7 mouse cellular contexts compared by ENCODE assay signal in the genomic region with DNA sequence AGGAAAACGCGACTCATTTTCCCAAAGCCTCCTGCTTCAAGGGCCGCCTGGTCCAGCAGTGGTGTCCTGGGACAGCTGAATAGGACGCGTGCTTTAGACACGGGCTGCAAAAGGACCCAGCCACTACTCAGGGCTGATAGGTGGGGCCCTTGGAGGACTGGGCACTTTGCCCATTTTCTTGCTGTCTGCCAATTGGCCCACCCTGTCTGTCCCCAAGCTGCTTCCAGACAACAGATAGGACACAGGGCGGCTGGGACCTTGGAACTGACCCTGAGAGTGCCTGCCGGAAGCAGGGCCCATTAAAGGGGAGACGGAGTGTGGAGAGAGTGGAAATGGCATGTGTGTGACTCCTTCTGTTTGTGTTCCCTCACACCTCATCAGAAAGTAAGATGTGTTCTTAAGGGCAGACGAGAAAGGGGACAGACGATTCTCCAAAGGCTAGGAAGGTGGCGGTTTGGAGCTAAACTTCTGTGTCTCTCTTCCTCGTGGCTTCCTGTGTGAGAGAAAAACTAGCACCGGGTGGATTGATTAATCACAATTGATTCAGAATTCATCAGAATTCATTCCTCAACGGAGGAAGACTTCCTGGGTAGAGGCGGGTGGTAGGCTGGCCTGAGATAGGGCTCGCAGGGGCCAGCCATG. TPM values are rescaled to one million over a fixed set of nuclear protein-coding genes. Genes with fewer than 3 reads are reported as not detected.
DNase-seq lines count a peak whose midpoint lies in the region; ATAC-seq and TF ChIP-seq lines count a peak whose summit lies in the region.

No protein-coding gene starts in this region.

- H3K4me1 ChIP-seq in hindbrain, embryonic 13.5 days (replicated peaks) = peaks cover 43% of the 10 kb centered on the region

- H3K4me3 ChIP-seq in hindbrain, embryonic 13.5 days = peak overlapping the region; percentile 87
- H3K4me3 ChIP-seq in left cerebral cortex, adult 2 months = peak overlapping the region; percentile 40

- 36% methylated on average over 17 of the region's 17 CpGs for WGBS in hindbrain, embryonic 13.5 days

- peak; percentile 93 for DNase-seq in adrenal gland, postnatal 14 days
- peak; percentile 30 to 31 for DNase-seq in cerebellum, postnatal 36 days
- DNase-seq in gastrocnemius, adult 18-20 months (ENCODE audit: low spot score) = peak; percentile 80
- DNase-seq in left cerebral cortex, adult 2 months (ENCODE audit: extremely low spot score in 1 of 2, low spot score in 2 of 2) = peak; percentile 37 to 41
- DNase-seq in lung, postnatal 36 days = peak; percentile 94
- peak; percentile 41 for DNase-seq in right cerebral cortex, adult 18-20 months

- peak overlapping the region; percentile 85 for H3K27ac ChIP-seq in hindbrain, embryonic 13.5 days
- peak overlapping the region; percentile 86 for H3K27ac ChIP-seq in left cerebral cortex, adult 2 months

- H3K9ac ChIP-seq in hindbrain, embryonic 13.5 days = peak overlapping the region; percentile 63

- intact Hi-C loops in left cerebral cortex, adult 2 months (cut with DNase I) = loop anchor here (1.0 to 2.0 kb wide), 4 partner anchors 20 to 169 kb away; no protein-coding TSS in a partner anchor

- no peaks in the 10 kb centered on the region for H3K27me3 ChIP-seq in hindbrain, embryonic 13.5 days

- no peak for TF ChIP-seq CTCF in left cerebral cortex, adult 2 months (IDR thresholded peaks at IDR 0.05)

- H3K36me3 ChIP-seq in hindbrain, embryonic 13.5 days = no peaks in the 10 kb centered on the region

- peak; percentile 58 for ATAC-seq in hindbrain, embryonic 13.5 days (ENCODE audit: low FRiP score)

- peak overlapping the region; percentile 57 for H3K4me2 ChIP-seq in hindbrain, embryonic 13.5 days

- no peaks in the 10 kb centered on the region for H3K9me3 ChIP-seq in hindbrain, embryonic 13.5 days

RNA-seq across cellular contexts. Expression of gene Sik1, which starts 1.0 kb away (rescaled TPM):
- total RNA-seq in adrenal gland, postnatal 14 days (2021) = 47.3 and 100 TPM in 2 replicates
- total RNA-seq in gastrocnemius, adult 18-20 months (2021) = 10 to 100 TPM; 23.5 to 27.8 TPM
- polyA plus RNA-seq in hindbrain, embryonic 13.5 days (2015; fragmentation: Nextera tagmentation; extraction: Ambion mirVana) = 20.1 and 23.4 TPM in 2 replicates
- total RNA-seq in left cerebral cortex, adult 2 months (2021) = 10 to 100 TPM; 24.5 to 39.5 TPM

Comparison
In these comparisons a context has a peak if more than half of its experiments do, and no peak if none do; other contexts are left out.
1. Peak in every context shown above with its lines: DNase-seq, ATAC-seq, H3K4me3 ChIP-seq and H3K27ac ChIP-seq.
2. DNase-seq: peak in every context shown above with its lines; median percentile 94 in lung, postnatal 36 days; 93 in adrenal gland, postnatal 14 days; 80 in gastrocnemius, adult 18-20 months; 41 in right cerebral cortex, adult 18-20 months; 39 in left cerebral cortex, adult 2 months; 30 in cerebellum, postnatal 36 days.